Mouse (Mus musculus) bone marrow macrophage, adult 2 months (primary cell): ENCODE results near the gene Gosr2. TPM values are rescaled to one million over a fixed set of nuclear protein-coding genes. Genes with fewer than 3 reads are reported as not detected.
"Not testable (repeated sequence)": the region's sequence is repeated elsewhere in the genome, so short reads cannot be mapped to it uniquely, and the experiment has no call there.

Experiments
- H3K27ac ChIP-seq: 2 replicates; pipeline ENCODE4 v1.5.1; 2012; ENCODE audit warnings: low read depth, low read length; ENCODE audit not compliant: insufficient read depth
- H3K4me1 ChIP-seq: 2 replicates; pipeline ENCODE4 v1.6.1; 2012; ENCODE audit warnings: low read length; ENCODE audit not compliant: control insufficient read depth, insufficient read depth
- H3K4me3 ChIP-seq: 2 replicates; pipeline ENCODE4 v1.5.1; 2012; ENCODE audit warnings: mild to moderate bottlenecking, low read length, moderate library complexity; ENCODE audit not compliant: insufficient read depth
- CTCF ChIP-seq: IDR thresholded peaks from 2 replicates; pipeline ENCODE4 v1.5.1; 2012; ENCODE audit warnings: low read depth, mild to moderate bottlenecking, low read length, moderate library complexity
- POLR2A ChIP-seq: IDR thresholded peaks from 2 replicates; pipeline ENCODE4 v1.6.1; 2012; ENCODE audit warnings: mild to moderate bottlenecking, low read depth, low read length, borderline replicate concordance
- polyA plus RNA-seq: library from polyadenylated mRNA; stranded (reverse); fragments of >200 nt; gene quantifications from 2 replicates; pipeline ENCODE4 v1.2.4, GENCODE M21; 2012; ENCODE audit not compliant: missing spikeins, insufficient read depth, insufficient read length

Gene Gosr2
- polyA plus RNA-seq, 1 experiment: 56.7 TPM

DNA sequence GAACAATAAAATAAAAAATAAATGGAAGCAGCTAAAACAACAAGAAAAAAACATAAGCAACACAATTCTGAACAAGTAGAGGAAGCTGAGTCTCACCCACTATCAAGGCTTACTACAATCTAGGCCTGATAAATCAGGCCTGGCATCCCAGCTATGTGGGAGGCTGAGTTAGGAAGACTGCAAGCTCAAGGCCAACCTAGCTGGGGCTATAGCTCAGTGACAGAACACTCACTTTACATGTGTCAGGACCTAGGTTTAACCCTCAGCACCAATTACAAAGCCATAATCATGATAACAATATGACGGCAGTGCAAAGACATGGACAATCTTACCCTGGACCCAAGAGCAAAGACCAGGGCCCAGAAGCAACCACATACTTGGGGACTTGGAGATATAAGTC is 6.7 kb downstream of the Gosr2 start:
- no peak overlapping the region for H3K4me3 ChIP-seq
- H3K4me1 ChIP-seq: peaks cover 61% of the 10 kb centered on the region
- no peak overlapping the region for H3K27ac ChIP-seq
- TF ChIP-seq CTCF (no peak), POLR2A (no peak)

DNA sequence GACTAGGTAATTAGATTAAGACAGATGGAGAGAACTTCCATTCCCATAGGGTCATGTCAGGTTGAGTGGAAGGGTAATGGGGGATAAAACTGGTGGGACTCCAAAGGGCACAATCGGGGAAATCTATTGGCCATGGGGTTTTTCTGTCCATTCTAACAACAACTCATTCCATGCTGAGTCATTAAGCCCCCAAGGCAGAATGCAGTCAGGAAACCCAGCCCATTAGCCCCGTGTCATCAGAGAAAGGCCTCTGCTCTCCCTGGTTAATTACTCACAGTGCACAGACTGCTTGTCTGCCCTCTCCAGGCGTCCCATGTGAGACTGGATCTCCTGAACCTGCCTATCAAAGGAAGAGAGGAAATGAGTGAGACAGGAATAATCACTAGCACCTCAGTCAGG is 8.7 kb downstream of the Gosr2 start:
- TF ChIP-seq CTCF: no peak
- no peak for TF ChIP-seq POLR2A
- Histone ChIP-seq H3K4me3 (no peak overlapping the region), H3K4me1 (peaks cover 74% of the 10 kb centered on the region), H3K27ac (peak overlapping the region; percentile 67)

DNA sequence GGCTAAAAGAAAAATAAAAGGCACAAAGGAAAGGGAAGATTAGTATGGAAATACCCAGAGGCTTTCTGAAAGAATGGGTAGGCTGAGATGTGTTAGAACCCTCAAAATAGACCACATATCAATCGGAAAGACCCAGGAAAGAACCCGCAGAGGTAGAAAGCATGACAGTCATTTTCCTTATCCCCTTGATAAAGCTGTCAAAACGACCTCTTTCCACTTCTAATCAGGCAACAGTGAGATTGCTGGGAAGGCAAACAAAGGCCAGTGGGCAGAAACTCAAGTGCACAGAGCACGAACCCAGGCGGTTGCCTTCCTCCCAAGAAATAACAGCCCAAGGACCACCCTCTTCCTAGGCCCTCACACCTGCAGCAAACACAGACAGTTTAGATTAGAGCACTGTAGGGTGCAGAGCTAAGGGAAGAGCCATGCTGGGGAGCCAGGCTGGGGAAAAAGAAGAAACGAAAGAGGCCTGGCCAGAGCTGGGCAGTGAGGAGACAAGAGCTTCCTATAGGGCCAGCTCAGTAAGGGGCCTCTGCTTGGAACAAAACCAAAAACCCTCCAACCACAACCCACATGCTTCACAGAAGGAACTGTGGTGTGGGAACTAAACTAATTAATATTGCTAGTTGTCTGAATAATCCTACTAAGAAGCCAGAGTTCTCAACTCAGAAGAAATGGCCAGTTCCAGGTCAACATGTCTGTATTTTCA is 9.3 kb downstream of the Gosr2 start:
- TF ChIP-seq POLR2A (no peak), CTCF (no peak)

DNA sequence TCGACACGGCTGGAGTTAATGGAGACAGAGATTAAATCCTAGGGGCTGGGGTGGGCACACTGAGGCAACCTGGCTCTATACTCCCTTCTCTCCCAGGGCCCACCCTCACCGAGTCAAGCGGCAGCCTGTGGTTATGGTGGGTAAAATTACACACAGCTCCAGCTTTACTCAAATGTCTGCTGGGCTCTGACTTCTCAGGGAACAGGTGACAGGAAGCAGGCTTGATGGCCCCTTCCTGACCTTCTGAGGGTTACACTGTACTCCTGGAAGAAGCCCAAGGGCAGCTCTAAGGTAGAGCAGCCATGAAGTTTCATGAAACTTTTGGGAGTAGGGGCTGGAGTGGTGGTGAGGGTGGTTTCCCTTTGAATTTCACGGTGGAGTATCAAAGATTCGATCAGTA is 11.0 kb downstream of the Gosr2 start:
- peak overlapping the region; percentile 83 for H3K27ac ChIP-seq
- no peak overlapping the region for H3K4me3 ChIP-seq
- H3K4me1 ChIP-seq: peaks cover 74% of the 10 kb centered on the region
- no peak for TF ChIP-seq CTCF
- TF ChIP-seq POLR2A: no peak

More for the DNA sequence above, 9.3 kb downstream of the Gosr2 start:
- Histone ChIP-seq H3K4me1 (peaks cover 78% of the 10 kb centered on the region), H3K4me3 (no peak overlapping the region), H3K27ac (peak overlapping the region; percentile 69)

DNA sequence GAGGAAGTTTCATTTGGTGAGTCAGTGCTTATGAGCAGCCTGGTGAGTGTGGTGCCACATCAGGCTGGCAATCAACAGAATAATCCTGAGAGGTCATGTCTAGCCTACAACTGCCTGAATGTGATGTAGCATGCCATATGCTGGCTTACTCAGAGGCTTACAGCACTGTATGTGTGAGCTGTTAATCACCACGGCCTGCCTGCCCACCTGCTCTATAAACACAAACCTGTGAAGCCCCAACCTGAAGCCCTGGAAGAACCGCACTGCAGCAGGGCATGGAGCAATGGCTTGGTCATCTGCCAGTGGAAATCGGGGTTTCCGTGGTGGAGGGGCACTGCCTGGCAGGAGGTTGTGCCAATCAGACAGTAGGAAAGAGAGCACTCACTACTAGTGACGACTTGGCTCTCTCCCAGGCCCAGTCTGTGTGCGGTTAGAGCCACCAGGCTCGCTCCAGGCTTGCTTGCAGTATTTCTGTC is 12.4 kb downstream of the Gosr2 start:
- Histone ChIP-seq H3K27ac (peak overlapping the region; percentile 83), H3K4me1 (peaks cover 64% of the 10 kb centered on the region), H3K4me3 (no peak overlapping the region)
- TF ChIP-seq CTCF (no peak), POLR2A (no peak)

DNA sequence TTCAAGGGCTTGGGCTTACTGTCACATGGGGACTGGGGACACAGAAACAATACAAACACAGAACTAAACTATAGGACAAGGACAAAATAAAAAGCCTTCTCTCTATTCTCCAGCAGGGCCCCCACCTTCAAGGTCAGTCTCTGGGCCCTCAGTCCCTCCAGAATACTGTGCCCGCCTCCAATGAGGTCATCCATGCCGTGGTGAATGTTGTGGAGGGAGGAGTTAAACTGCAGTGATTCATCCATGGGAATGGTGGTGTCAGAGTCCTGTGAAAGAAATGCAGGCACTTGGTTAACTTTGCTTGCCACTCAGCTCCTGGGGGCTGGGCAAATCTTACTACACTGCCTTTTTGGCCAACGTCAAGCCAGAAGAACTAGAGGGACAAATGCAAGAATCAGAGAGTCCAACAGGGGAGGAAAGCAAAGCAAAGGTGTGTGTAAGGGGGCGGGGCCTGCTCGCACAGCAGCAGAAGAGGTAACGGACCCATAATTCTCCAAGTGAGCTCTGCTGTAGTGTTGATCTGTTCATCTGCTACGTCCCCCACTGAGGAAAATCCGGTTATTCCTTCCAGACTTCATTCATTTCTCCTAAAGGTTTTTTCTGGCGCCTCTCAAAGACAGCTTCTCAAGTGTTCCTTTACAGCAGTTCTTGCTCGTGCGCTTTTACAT is 13.9 kb downstream of the Gosr2 start:
- H3K4me1 ChIP-seq: peaks cover 49% of the 10 kb centered on the region
- peak overlapping the region; percentile 20 for H3K27ac ChIP-seq
- TF ChIP-seq CTCF (no peak), POLR2A (no peak)
- H3K4me3 ChIP-seq: no peak overlapping the region

DNA sequence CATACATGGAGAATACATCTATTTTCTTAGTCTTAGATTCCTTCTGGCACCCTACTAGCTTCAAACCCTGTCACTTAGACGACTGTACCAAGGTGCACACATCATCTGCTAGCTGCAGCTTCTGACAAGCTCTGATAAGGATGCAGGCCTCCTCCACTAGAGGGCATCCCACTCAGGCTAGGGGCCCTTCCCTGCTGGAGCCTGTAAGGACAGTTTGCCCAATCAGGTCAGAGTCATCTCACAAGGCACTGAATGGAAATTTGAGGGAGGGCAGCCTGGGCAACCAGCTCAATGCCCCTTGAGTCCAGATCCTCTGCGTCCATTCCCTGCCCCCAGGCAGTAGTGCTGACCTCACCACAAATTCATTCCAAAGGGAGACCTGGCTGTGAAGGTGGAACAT is 20.7 kb downstream of the Gosr2 start:
- H3K27ac ChIP-seq, H3K4me3 ChIP-seq, H3K4me1 ChIP-seq: not testable (repeated sequence)

DNA sequence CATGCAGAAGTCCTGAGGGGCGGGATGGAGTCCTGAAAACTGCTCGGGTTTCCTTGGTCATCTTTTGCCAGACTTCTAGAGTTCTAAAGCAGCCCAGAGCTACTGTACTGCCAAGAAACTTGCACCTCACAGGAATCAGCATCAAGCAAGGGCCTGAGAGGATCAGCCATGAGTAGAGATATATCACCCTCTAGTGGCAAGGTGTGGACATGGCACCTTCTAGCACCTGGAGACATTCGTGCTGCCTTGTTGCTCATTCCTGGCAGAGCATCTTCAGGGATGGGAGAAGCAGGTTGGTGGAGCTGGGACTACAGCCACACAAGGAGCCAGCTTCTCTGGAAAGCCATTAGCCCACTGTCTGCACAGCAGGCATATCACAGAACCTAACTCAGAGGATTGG is 22.1 kb downstream of the Gosr2 start:
- Histone ChIP-seq H3K4me3 (no peak overlapping the region), H3K27ac (no peak overlapping the region), H3K4me1 (no peaks in the 10 kb centered on the region)
- peak; percentile 64; the same call in 1 of the 2 replicates for TF ChIP-seq CTCF
- TF ChIP-seq POLR2A: no peak

DNA sequence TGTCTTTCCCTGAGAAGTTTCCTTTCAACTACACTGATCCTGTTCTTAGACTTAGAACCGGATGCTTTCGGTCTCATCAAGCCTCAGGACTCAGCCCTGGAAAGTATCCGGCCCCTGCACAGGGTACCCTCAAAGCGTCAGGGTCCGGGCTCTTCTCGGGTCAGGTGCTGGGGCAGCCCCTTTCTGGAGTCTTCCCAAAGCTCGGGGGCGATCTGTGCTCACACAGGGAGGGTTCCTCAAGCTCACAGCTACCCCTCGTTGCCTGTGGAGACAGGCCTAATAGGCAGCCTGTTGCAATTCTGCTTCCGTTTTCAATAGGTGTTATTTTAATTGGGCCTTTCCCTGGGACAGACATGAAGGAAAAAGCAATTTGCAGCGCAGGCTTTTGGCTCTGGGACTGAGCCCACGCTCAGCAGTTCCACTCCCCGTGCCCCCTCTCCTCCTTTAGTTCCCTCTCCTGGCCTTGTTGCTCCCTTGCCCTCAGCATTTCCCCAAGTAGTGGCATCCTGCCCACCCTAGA is 30.7 kb downstream of the Gosr2 start:
- Histone ChIP-seq H3K4me3 (no peak overlapping the region), H3K27ac (no peak overlapping the region), H3K4me1 (no peaks in the 10 kb centered on the region)
- no peak for TF ChIP-seq POLR2A
- TF ChIP-seq CTCF: no peak

DNA sequence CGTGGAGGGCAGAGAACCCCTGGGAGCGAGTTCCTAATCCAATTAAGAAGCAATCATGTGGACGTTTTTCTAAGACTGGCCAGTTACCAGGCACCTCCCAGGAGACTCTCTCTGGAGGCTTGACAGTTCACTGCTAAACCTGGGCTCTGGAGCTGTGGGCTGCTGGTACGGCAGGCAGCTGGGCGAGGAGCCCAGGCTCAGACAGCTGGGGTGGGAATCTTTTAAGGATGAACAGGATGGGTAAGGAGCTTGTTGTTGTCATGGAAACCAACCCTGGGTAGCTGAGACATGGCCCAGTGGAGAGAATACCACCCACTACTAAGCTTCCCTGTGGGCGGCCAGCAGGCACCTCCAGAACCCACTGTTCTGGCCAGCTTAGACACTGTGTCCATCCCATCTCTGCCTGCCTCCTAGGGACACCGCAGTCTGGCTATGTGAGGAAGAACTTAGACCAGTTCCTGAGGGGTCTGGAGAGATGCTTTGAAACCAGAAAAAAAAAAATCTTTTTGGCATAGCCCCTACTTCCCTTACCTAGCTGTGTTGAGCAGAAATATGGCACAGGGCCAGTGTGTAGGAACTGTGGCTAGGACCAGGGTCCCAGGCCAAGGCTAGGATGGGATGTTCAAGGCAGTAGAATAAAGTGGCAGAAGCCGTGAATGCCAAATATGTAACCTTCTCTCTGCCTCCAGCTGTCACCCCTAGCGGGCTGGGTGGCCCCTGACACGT is 31.4 kb downstream of the Gosr2 start:
- no peak for TF ChIP-seq POLR2A
- Histone ChIP-seq H3K27ac (no peak overlapping the region), H3K4me1 (no peaks in the 10 kb centered on the region), H3K4me3 (no peak overlapping the region)
